Comparison of ENCODE assay signal across 16 mouse cellular contexts in the genomic region with DNA sequence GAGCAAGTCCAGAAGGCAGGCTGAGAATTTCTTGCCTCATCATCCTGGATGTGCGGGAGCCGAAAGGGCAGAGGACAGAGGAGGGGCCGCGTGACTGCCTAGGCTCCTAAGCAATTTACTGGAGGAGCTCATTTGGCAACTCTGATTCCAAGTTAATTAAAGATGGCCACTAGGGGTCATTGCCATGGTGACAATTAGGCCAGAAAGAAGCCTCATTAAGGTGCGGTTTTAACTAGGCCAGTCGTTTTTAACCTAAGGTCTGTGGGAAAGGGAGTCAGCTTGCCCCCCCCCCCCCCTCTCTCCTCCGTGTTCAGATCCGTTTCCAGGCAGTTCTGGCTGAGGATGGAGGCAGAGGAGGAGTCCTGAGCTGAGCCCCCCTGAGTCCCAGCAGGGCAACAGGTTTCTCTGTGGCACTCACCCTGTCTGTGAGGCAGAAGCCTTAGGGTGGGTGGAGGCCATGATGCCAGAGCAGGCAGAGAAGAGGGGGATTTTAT. TPM values are rescaled to one million over a fixed set of nuclear protein-coding genes. Genes with fewer than 3 reads are reported as not detected.
DNase-seq lines count a peak whose midpoint lies in the region; ATAC-seq and TF ChIP-seq lines count a peak whose summit lies in the region.
"Had no signal": no experiment of that assay in that cellular context is flagged by ENCODE, and none has a peak within 500 bp of the region (broad histone marks: within the 10 kb centered on the region; RNA-seq: fewer than 3 reads in every experiment).

No protein-coding gene starts in this region.

- 5% methylated on average over 7 of the region's 8 CpGs for WGBS in forebrain, embryonic 13.5 days
- WGBS in hindbrain, postnatal 0 days: 8% methylated on average over 8 of the region's 8 CpGs
- WGBS in neural tube, embryonic 15.5 days: 3% methylated on average over 8 of the region's 8 CpGs

- ATAC-seq in forebrain, embryonic 13.5 days: peak; percentile 50; the same call in 1 of the 2 replicates
- ATAC-seq in hindbrain, postnatal 0 days: peak; percentile 54
- peak; percentile 64 for ATAC-seq in neural tube, embryonic 15.5 days (ENCODE audit: low FRiP score)

- H3K36me3 ChIP-seq in forebrain, embryonic 13.5 days (ENCODE audit: poor library complexity, severe bottlenecking): 0 out of 2 replicates have a peak, but pooled peaks cover 4% of the 10 kb centered on the region
- H3K36me3 ChIP-seq in hindbrain, postnatal 0 days (ENCODE audit: insufficient read depth, low read length): no peaks in the 10 kb centered on the region
- no peaks in the 10 kb centered on the region for H3K36me3 ChIP-seq in neural tube, embryonic 15.5 days
- H3K36me3 ChIP-seq: limb, embryonic 13.5 days had no signal

- H3K4me2 ChIP-seq in forebrain, embryonic 13.5 days: 0 out of 2 replicates have a peak overlapping the region, but pooled peaks have one; percentile 0
- H3K4me2 ChIP-seq in hindbrain, postnatal 0 days (ENCODE audit: low read depth, low read length): no peak overlapping the region
- no peak overlapping the region for H3K4me2 ChIP-seq in neural tube, embryonic 15.5 days
- H3K4me2 ChIP-seq: limb, embryonic 13.5 days had no signal

- no peak overlapping the region for H3K4me3 ChIP-seq in forebrain, embryonic 13.5 days
- no peak overlapping the region for H3K4me3 ChIP-seq in hindbrain, postnatal 0 days (ENCODE audit: low read length)
- no peak overlapping the region for H3K4me3 ChIP-seq in neural tube, embryonic 15.5 days (replicated peaks)
- H3K4me3 ChIP-seq: limb, embryonic 13.5 days had no signal

- intact Hi-C loops in heart, postnatal 36 days (cut with DNase I): no loop called here
- intact Hi-C loops in heart, postnatal 10 days (cut with DNase I): no loop called here

- TF ChIP-seq CTCF in hindbrain, postnatal 0 days (IDR thresholded peaks at IDR 0.05; ENCODE audit: low read depth): peak; percentile 38; the same call in 1 of the 2 replicates

- peaks cover 39% of the 10 kb centered on the region for H3K4me1 ChIP-seq in forebrain, embryonic 13.5 days
- 0 out of 2 replicates have a peak, but pooled peaks cover 3% of the 10 kb centered on the region for H3K4me1 ChIP-seq in hindbrain, postnatal 0 days (ENCODE audit: insufficient read depth, low read length)
- H3K4me1 ChIP-seq in neural tube, embryonic 15.5 days: peaks cover 20% of the 10 kb centered on the region
- H3K4me1 ChIP-seq: limb, embryonic 13.5 days had no signal

- peak overlapping the region; percentile 1; the same call in 1 of the 2 replicates for H3K9ac ChIP-seq in forebrain, embryonic 13.5 days
- no peak overlapping the region for H3K9ac ChIP-seq in hindbrain, postnatal 0 days (replicated peaks; ENCODE audit: low read length)
- H3K9ac ChIP-seq in neural tube, embryonic 15.5 days (replicated peaks): no peak overlapping the region
- H3K9ac ChIP-seq: limb, embryonic 13.5 days had no signal

- peaks cover 24% of the 10 kb centered on the region for H3K27me3 ChIP-seq in forebrain, embryonic 13.5 days
- H3K27me3 ChIP-seq in hindbrain, postnatal 0 days (ENCODE audit: insufficient read depth, low read length): 0 out of 2 replicates have a peak, but pooled peaks cover 6% of the 10 kb centered on the region
- H3K27me3 ChIP-seq in neural tube, embryonic 15.5 days (replicated peaks): peaks cover 27% of the 10 kb centered on the region

- no peaks in the 10 kb centered on the region for H3K9me3 ChIP-seq in forebrain, embryonic 13.5 days (replicated peaks)
- H3K9me3 ChIP-seq in hindbrain, postnatal 0 days (ENCODE audit: low read length): no peaks in the 10 kb centered on the region
- no peaks in the 10 kb centered on the region for H3K9me3 ChIP-seq in neural tube, embryonic 15.5 days (replicated peaks)
- H3K9me3 ChIP-seq: limb, embryonic 13.5 days had no signal

- DNase-seq in heart, adult 11 months: peak; percentile 77
- no peak for DNase-seq in heart, postnatal 36 days
- DNase-seq in hindbrain, postnatal 0 days (ENCODE audit: low spot score): peak; percentile 76
- DNase-seq in thymus, postnatal 14 days: no peak
- no peak for DNase-seq in lung, postnatal 36 days
- DNase-seq in heart, postnatal 10 days: no peak
- DNase-seq: B cell, adult 2 months; cerebellum, postnatal 25 days; heart, postnatal 4 days; layer of hippocampus, adult 9-11 months; lung, adult 18-20 months; thymus, adult 18-20 months had no signal

- H3K27ac ChIP-seq in forebrain, embryonic 13.5 days: peak overlapping the region; percentile 68
- H3K27ac ChIP-seq in hindbrain, postnatal 0 days: peak overlapping the region; percentile 32; the same call in 1 of the 2 replicates
- H3K27ac ChIP-seq in neural tube, embryonic 15.5 days (replicated peaks): peak overlapping the region; percentile 49
- H3K27ac ChIP-seq: limb, embryonic 13.5 days had no signal

RNA-seq across cellular contexts. Expression of gene Rhcg, which starts 59.7 kb away (rescaled TPM):
- not detected for total RNA-seq in heart, postnatal 36 days (2021)
- polyA plus RNA-seq in forebrain, embryonic 13.5 days (2015; fragmentation: Nextera tagmentation; extraction: Ambion mirVana): 6.2 and 7.5 TPM in 2 replicates
- total RNA-seq in hindbrain, postnatal 0 days (2014; rRNA removed): 0.68 and 2.5 TPM in 2 replicates
- 4.0 and 4.3 TPM in 2 replicates for polyA plus RNA-seq in hindbrain, postnatal 0 days (2015; fragmentation: Nextera tagmentation; extraction: Ambion mirVana)
- 5.4 and 6.5 TPM in 2 replicates for polyA plus RNA-seq in neural tube, embryonic 15.5 days (2015; fragmentation: Nextera tagmentation; extraction: Ambion mirVana)
- under 1 TPM in 1 of 2 experiments, not detected in 1; 0.26 TPM for total RNA-seq in heart, postnatal 10 days (2021)
- total RNA-seq: heart, postnatal 4 days; MEL had no signal
- polyA plus RNA-seq: limb, embryonic 13.5 days had no signal

Comparison
In these comparisons a context has a peak if more than half of its experiments do, and no peak if none do; other contexts are left out.
1. DNase-seq: peak in heart, adult 11 months (single experiment) and hindbrain, postnatal 0 days (single experiment); none in heart, postnatal 36 days (0 of 2), thymus, postnatal 14 days (single experiment), lung, postnatal 36 days (single experiment) and heart, postnatal 10 days (0 of 2).
2. Peak in every context shown above with its lines, with median percentiles within 50 percentile points of each other: ATAC-seq and H3K27ac ChIP-seq.